In the genomic region with DNA sequence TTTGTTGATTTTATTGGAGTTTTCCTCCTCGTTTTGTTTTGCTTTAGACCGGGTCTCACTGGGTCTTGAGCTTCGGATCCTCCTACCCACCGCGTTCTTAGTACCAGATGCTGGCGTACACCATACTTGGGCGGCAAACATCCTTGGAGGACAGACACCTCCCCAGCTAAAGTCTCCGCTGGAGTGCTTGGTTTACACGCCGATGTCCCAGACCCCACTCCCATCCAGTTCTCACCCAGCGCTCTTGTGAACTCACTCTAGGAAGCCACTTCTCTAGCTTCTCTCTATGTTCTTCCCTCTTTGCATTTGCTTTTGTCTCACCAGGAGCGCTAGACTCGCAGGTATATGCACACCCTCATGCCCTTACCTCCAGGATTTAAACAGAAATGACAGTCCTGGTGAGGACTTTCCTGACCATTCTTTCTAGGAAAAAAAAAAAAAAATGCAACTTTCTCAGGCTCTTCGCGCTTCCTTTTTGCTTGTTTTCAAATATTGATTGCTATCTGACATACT, we compare ENCODE assay signal across 9 mouse cellular contexts. TPM values are rescaled to one million over a fixed set of nuclear protein-coding genes. Genes with fewer than 3 reads are reported as not detected.
A peak's percentile ranks its signal among the peaks of the same experiment; 100 is the strongest.
DNase-seq lines count a peak whose midpoint lies in the region; ATAC-seq lines count a peak whose summit lies in the region.
"Had no signal": no experiment of that assay in that cellular context is flagged by ENCODE, and none has a peak within 500 bp of the region (broad histone marks: within the 10 kb centered on the region; RNA-seq: fewer than 3 reads in every experiment).

No protein-coding gene starts in this region.

- peak overlapping the region; percentile 100 for H3K9ac ChIP-seq in forebrain, embryonic 14.5 days (ENCODE audit: low read length)
- peak overlapping the region; percentile 99 for H3K9ac ChIP-seq in liver, embryonic 16.5 days (ENCODE audit: low read depth, low read length)

- peak overlapping the region; percentile 88 for H3K4me2 ChIP-seq in forebrain, embryonic 14.5 days (ENCODE audit: low read length)
- H3K4me2 ChIP-seq in liver, embryonic 16.5 days (ENCODE audit: low read depth, low read length): peak overlapping the region; percentile 95

- peaks cover 18% of the 10 kb centered on the region for H3K4me1 ChIP-seq in forebrain, embryonic 14.5 days (ENCODE audit: control insufficient read depth, insufficient read depth, low read length)
- H3K4me1 ChIP-seq in liver, embryonic 16.5 days (ENCODE audit: control insufficient read depth, low read depth, low read length): peaks cover 21% of the 10 kb centered on the region

- no peaks in the 10 kb centered on the region for H3K27me3 ChIP-seq in forebrain, embryonic 14.5 days (replicated peaks; ENCODE audit: control insufficient read depth, insufficient read depth, low read length)
- H3K27me3 ChIP-seq in liver, embryonic 16.5 days (ENCODE audit: control insufficient read depth, insufficient read depth, low read depth, low read length): no peaks in the 10 kb centered on the region

- ATAC-seq in frontal cortex, adult (ENCODE audit: low TSS enrichment): peak; percentile 77
- peak; percentile 51 for ATAC-seq in CD4-positive, CD25-positive, alpha-beta regulatory T cell, adult 4 months
- peak; percentile 82 for ATAC-seq in forebrain, embryonic 14.5 days
- peak; percentile 60 for ATAC-seq in liver, embryonic 16.5 days (ENCODE audit: low read depth)

- peak overlapping the region; percentile 96 for H3K27ac ChIP-seq in forebrain, embryonic 14.5 days (ENCODE audit: low read depth, low read length)
- H3K27ac ChIP-seq in liver, embryonic 16.5 days (ENCODE audit: low read length): peak overlapping the region; percentile 63

- H3K36me3 ChIP-seq in forebrain, embryonic 14.5 days (ENCODE audit: control insufficient read depth, insufficient read depth, low read length): peaks cover 28% of the 10 kb centered on the region
- H3K36me3 ChIP-seq in liver, embryonic 16.5 days (ENCODE audit: control insufficient read depth, insufficient read depth): peaks cover 19% of the 10 kb centered on the region

- 2% methylated on average over 15 of the region's 15 CpGs for WGBS in forebrain, embryonic 14.5 days
- WGBS in liver, embryonic 16.5 days (ENCODE audit: insufficient replicate concordance): 1% methylated on average over 15 of the region's 15 CpGs

- H3K9me3 ChIP-seq in forebrain, embryonic 14.5 days (replicated peaks; ENCODE audit: control insufficient read depth, low read length): no peaks in the 10 kb centered on the region
- H3K9me3 ChIP-seq in liver, embryonic 16.5 days (replicated peaks; ENCODE audit: control insufficient read depth, low read length): no peaks in the 10 kb centered on the region

- H3K4me3 ChIP-seq in forebrain, embryonic 14.5 days (ENCODE audit: low read depth, low read length): peak overlapping the region; percentile 99
- peak overlapping the region; percentile 100 for H3K4me3 ChIP-seq in liver, embryonic 16.5 days (ENCODE audit: low read depth, low read length)

- DNase-seq in frontal cortex, postnatal 14 days (ENCODE audit: low spot score in 2 of 2): no peak
- no peak for DNase-seq in forebrain, embryonic 14.5 days (ENCODE audit: low spot score)
- DNase-seq in embryo, embryonic 11 days: no peak
- no peak for DNase-seq in thymus, postnatal 25 days
- DNase-seq in cerebellum, postnatal 25 days: no peak

RNA-seq across cellular contexts. Expression of a gene that starts 0.4 kb away (rescaled TPM):
- 100 to 1,000 TPM; 292 to 325 TPM for polyA plus RNA-seq in CD4-positive, CD25-positive, alpha-beta regulatory T cell, adult 4 months (2017; shearing (Covaris generic))
- polyA plus RNA-seq in forebrain, embryonic 14.5 days (2014; fragmentation: Nextera tagmentation; extraction: Ambion mirVana): 532 and 571 TPM in 2 replicates
- polyA plus RNA-seq in liver, embryonic 16.5 days (2015; fragmentation: Nextera tagmentation; extraction: Ambion mirVana): 231 and 249 TPM in 2 replicates

RNA-seq across cellular contexts. Expression of a gene that starts 15.4 kb away (rescaled TPM):
- not detected for polyA plus RNA-seq in CD4-positive, CD25-positive, alpha-beta regulatory T cell, adult 4 months (2017; shearing (Covaris generic))
- polyA plus RNA-seq in forebrain, embryonic 14.5 days (2014; fragmentation: Nextera tagmentation; extraction: Ambion mirVana): not detected in 2 replicates
- 0.04 and 0.11 TPM in 2 replicates for polyA plus RNA-seq in liver, embryonic 16.5 days (2015; fragmentation: Nextera tagmentation; extraction: Ambion mirVana)
- polyA plus RNA-seq: large intestine, adult 2 months had no signal
